Mouse (Mus musculus) CD8-positive naive resting alpha-beta T cell, adult 2 months (primary cell): ENCODE results near the gene Rer1.

Experiments used
- DNase-seq, 2 experiments: peaks; one replicate each; pipeline ENCODE4 v3.0.0; 2022; ENCODE audit warnings: low read depth in 2 of 2, low spot score in 2 of 2

The Rer1 gene

DNA sequence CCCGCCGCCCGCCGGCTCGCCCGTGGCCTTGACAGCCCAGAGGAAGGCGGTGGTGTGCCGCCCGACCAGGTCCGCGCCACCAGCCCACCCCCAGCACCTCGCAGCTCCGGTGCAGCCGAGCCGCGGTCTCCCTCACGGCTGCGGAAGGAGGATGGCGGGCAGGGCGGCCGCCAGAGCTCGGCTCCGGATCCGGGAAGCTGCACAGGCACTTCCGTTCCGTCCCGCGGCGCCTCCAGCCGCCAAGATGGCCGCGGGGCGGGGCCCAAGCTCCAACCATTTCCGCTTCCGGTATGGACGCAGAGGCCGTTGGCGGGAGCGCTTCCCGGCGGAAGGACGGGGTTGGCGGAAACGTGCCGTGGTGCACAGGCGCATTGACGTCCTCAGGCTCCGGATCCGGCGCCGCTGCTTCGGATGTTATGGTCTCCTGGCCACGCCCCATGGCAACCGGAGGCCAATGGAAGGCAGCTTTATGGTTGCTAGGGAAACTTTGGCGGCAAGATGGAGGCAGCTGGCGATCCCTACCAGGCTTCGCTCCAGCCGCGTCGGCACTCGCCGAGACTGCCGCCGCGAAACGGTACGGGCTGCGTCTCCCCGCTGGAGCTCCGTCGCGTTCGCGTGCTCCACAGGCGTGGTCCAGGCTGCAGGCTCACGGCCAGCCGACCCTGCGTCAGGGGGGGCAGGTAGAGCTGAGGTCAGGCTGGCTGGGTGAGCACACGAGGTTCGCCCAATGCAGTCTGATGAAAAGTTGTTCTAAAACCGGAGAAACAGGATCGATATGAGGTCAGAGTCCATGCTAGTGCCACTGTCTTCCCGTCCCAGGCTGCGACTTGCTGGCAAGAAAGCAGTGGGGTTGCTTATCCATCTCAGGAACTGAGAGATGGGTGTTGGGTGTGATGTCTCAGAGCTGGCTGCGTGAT, at the start of gene Rer1, which contains the start of gene Morn1:
Rer1 (minus strand) TSS at position 275 of the 917 bp plus-strand sequence.
Morn1 (plus strand) TSS at position 470 of the 917 bp plus-strand sequence.
- DNase-seq, result peak; percentile 100

DNA sequence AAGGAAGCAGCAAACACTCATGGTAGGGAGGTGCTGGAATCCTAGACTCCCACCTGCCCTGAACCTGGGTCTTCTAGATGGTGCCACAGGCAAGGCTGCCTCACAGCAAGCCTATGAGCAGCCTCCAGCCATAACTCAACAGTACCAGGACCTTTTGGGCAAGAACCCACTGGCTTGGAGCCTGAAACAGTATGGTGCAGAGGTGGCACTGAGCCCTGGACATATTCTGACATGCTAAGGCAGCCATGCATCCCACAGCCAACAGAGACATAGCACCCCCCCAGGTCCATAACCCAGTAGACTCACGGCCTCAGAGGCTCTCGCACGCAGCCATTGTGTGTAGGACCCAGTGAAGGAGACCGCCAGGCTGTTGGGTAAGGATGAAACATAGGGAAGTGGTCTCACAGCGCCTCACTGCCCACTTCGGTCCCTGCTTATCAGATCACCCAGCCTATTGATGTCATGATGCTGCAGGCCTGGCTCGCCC, 48.5 kb upstream of the Rer1 start:
- no peak for DNase-seq

DNA sequence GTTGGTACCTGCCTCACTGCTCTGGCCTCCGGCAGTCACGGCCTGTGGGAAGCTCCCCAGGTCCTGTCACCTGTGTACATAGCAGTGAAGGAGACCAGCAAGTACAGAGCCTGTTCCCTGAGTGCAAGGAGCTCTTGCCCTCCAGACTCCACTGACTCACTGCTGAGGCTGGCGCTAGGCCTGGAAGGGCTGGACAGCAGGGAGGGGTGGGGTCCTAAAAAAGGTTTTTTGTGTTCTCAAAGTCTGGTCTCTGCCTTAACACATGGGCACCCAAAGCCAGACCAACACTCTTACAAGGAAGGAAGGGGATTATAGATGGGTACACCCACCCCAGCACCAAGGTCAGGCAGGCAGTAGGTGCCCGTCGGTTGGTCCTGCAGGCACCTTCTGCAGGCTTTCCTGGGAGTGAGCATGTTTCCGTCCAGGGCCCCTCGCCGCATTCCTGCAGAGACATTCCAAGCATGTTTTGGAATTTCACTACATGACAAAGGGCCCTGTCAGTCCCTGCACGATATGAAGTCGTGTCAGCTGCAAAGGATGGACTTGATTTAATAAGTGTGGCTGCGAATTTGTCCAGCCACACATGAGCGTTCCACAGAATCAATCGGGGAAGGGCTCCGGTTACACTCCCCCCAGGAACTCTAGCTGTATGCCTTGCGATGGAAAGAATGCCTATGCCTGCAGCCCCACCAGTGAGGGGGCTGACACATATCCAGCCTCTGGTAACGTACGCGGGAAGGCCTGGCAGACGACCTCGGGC, 47.7 kb upstream of the Rer1 start:
- DNase-seq, result no peak

DNA sequence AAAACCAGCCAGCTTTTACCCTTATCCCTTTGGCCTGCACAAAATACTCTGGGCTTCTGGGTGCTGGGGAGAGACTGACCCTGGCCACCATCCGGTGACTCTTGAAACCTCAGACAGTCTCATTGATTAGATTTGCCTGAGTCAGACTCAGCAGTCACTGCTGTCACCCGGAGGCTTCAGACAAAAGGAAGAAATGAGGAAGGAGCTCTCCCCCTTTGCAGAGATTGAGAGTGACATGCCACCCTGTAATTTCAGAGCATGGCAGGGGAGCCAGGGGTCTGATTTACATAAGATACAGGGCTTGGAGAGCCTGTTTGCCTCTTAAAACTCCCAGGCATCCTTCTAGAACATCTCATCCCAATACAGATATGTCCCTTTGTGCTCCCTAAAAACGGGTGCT, 47.0 kb upstream of the Rer1 start:
- DNase-seq, result no peak

DNA sequence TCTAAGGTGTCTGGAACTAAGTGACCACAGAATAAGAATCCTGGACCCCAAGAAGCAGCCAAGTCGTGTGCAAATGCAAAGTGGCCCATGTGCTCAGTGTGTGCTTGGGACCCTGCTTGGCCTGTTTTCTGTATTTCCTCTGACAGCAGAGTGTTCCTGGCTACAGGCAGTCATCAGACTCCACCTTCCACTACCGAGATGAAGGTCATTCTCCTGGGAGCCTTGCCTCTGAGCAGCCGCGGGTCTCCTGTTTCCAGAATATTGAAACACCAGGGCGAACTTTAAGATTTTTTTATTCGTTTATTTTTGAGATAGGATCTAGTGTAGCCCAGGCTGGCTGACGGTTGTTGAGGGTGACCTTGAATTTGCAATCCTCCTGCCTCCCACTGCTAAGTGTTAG, 44.4 kb upstream of the Rer1 start:
- no peak for DNase-seq

DNA sequence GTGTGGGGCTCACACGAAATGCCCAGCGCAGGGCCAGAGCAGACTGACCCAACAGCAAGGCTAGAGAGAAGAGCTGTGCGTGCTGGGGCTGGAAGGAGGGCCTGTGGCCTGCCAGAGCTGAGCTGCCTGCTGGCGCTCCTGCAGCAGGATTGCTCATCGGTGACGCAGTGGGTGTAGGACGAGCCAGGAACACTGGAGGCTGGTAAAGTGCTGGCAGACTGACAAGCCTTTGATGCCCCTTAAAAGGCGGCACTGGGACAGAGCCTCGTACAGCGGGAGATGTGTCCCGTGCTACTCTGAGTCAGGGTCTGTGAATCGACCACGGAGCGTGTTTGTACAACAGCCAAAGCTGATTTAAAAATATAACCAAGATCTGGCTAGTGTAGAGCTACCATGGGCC, 43.8 kb upstream of the Rer1 start:
- DNase-seq, result no peak

DNA sequence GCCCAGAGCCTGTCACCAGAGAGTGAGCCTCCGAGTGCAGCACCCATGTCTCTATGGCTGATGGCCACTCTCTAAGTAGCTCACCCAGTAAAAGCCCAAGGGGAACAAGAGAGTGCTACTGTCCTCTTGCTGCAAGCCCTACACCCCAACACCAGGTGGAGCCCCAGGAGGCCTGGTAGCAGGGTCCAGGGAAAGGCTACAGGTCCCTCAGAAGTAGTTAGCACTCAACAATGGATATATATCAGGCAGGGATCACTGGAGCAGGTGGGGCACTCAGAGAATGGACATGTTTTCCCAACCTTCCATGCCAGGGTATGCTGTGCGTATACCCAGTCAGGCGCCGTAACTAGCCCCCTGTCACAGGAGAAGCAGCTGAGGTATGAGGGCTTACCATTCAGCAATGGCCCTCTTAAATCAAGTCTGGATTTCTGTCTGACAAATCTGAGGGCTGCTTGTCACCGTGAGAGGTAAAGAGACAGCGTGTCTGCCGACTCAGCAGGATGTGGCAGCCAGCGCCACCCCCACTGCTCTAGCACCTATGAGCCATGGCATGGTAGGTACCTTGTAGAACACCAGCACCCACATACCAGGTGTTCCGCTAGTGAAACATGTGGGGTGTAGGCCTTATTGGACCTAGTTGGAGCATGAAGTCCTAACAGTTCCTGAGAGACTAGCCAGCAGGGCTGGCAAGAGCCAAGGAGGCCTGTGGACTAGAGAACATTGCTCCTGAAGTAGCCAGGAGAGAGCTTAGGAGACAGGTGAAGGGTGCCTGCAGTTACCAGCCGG, 43.1 kb upstream of the Rer1 start:
- peak; percentile 39 to 46 for DNase-seq

DNA sequence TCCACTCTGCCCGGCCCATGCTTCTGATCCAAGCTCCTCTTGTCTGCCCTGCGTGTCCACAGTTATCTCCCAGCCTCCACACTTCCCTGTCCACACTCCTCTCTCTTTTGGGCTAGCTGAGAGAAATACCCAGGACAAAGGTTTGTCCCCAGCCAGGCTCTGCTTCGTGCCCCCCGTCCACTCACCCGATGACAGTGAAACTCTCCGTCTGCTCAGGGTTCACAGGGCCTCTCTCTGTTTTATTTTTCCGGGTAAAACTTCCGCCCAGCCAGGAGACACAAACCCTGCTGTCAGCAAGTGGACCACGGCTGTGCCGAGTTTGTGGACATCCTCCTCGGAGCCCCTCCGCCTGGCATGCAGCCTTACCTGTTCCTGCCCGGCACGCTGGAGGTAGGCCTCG, 42.2 kb upstream of the Rer1 start:
- DNase-seq, result no peak

DNA sequence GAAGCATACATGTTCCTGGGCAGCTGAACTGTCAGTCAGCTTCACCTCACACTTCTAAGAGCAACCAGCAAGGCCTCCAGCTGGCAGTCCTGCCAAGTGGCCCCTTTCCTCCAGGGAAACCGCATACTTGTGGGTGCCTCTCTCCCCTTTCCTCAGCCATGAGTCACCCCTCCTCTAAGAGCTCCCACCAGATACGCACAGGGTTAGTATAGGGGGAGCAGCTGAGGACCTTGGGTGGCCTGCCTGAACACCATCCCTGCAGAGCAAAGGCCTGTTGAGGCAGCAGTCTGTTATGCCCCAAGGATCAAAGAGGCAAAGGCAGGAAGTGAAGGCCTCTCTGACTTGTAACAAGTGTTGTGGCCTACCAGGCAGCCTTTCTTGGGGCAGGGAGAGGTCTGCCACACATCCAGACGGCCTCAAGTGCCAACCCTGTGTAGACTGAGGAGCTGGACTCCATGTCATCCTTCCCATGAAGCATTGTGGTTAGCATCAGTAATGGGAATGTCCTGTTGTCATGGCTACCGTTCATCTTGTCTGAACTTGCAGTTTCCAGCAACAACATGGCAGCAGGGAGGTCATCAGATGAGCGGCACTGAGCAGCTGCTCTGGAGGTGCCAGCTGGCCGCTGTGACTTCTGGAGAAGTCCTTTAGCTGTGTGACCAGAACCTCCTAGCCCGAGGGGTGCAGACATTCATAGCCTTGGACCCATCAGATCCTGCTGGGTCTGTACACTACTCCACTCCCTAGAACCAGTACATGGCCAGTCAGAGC, 40.6 kb upstream of the Rer1 start:
- peak; percentile 42 to 47 for DNase-seq

DNA sequence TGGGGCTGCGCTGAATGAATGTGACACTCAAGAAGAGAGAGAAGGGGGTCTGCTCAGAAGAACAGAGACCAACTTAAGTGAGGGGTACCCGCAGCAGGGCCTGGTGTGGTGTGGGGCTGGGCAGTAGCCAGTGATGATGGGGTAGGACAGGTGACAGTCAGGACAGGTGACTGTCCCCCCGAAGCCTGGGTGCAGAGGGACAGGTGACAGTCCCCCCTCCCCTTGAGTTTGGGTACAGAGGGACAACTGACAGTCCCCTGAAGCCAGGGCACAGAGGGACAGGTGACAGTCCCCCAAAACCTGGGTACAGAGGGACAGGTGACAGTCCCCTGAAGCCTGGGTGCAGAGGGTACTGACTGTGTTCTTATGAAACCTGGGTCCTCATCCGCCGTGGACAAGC, 40.0 kb upstream of the Rer1 start:
- DNase-seq, result no peak

DNA sequence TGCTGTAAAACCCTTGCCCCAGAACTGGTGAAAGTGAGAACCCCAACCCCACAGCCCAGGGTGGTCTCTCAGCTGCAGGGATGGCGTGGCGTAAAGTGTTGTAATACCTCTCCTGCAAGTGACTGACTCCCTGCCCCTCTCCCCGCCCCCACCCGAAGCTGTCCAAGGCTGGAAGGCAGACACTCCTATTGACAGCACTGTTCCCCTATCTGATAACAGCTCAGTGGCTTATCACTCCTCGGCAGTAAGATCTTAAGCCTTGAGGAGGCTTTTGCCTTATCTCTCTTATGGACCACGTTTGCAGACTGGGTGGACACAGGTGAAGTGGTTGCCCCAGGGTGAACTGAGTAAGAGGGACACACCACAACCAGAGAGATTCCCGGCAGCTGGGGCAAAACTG, 39.1 kb upstream of the Rer1 start:
- no peak for DNase-seq

DNA sequence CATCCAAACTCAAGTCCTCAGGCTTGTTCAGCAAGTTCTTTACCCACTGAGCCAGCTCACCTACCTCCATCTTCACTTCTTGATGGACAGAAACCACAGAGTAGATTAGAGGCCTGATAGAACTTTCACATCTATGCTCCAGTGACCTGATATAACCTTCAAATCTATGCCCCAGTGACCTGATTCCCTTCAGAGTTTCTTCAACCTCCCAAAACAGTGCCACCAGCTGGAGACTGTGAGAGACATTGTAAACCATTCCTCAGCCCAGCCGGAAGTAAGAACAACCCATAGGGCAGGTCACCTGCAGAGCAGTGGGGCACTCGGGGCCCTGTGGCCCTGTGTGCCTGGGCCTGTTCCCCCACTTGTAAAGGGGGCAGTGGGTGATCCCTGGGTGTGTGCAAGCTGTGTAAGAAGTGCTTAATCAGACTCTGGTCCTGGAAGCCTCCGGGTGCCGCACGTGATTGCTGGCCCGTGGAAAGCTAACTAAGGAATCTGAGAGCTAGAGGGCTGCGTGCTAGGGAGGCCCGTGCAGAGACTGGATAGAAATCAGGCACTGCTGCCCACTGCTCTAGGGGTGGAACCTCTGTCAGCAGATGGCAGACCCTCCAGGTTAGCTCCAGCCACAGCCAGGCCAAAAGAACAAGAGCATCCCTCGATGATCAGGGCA, 37.8 kb upstream of the Rer1 start:
- no peak for DNase-seq

DNA sequence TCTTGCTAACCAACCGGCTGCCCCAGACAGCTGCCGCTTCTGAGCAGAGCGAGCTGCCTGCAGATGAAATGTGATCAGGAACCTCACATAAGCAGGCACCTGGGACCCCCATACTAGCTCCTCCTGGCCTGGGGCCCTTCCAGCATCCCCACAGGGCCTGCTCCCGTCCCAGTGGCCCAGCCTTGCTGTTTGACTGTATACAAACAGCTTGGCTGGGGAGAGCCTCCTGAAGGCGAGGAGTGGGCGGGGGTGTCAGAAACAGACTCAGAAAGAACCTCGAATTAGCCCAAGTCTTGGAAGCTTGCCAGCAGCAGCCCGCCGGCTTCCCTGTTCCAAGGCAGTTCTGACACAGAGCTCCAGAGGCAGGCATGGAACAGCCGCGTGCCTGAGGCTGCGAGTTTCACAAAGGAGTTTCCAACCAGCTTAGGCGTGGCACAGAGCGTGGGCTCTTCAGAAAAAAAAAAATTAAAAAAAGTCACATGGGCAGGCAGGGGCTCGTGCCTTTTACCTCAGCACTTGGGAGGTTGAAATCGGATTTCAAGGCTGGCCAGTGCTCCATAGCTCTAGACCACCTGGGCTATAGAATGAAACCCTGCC, 36.4 kb upstream of the Rer1 start:
- no peak for DNase-seq

DNA sequence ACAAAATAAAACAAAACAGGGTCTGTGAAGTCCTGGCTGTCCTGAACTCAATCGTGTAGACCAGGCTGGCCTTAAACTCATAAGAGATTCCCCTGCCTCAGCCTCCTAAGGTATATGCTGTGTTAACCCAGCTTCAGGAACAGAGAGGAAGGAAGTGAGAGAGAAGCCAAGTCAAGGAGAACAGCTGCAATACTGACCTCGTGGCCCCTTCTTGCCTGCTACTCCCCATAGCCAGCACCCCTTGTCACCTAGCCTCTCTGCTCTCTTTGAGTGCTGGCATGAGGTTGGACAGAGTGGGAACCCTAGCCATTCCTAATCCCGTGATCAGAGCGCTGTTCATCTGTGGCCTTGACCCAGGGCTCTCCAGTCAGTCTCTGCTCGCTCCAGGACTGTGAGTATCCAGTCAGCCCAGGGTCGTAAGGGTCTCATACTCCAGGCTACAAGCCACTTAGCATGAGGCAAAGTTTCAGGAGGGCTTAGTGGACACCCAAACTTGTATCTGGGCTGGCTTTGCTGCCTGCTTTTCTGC, 35.8 kb upstream of the Rer1 start:
- no peak for DNase-seq

DNA sequence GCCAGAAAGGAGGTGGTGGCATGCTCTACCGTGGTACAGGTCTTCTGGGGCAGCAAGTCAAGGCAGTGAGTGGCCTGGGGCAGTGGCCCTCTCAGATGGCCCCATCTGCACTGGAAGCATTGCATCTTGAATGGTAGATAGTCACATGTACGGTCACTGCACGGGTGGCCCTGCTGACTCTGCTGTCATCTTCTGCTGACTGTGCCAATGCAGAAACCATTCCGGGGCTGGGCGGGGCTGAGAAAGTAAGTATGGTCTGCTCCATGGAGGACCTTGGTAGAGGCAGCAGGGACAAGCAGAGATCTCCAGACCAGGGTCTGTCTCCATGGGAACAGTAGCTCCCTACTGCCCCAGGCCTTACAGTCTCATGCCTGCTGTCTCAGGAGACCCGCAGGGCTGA, 35.0 kb upstream of the Rer1 start:
- no peak for DNase-seq

DNA sequence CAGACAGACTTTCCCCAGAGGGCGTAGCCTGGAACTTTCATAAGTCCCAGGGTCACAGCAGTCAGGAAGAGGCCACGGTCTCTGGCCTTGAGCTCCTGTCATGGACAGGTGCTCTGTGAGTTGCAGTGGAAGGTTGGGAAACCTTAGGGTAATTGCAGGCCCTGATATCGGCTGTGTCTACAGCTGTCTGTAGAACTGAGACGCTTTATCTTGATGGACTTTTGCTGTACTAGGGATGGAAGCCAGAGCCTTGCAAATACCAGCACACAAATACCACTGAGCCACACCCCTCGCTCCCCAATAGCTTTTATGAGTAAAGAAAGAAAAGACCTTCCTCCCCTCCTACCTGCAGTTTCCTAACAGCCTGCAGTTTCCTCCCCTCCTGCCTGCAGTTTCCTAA, 34.4 kb upstream of the Rer1 start:
- DNase-seq, result no peak

DNA sequence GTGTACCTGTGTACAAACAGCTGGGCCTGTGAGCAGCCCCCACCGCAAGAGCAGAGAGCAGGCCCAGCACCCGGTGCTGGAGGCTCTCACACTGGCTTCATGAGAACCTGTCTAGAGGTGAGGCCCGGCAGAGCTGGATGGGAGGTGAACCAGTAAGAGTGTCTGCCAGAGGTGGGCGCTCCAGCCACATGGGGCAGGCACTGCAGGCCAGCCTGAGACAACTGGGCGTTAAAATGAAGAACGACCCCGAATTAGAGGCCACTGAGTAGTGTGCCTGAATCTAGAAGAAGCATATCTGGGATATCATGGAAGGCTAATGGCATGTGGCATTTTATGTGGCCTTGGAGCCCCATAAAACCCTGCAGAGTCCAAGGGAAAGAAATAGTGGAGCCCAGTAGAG, 33.9 kb upstream of the Rer1 start:
- DNase-seq, result no peak

DNA sequence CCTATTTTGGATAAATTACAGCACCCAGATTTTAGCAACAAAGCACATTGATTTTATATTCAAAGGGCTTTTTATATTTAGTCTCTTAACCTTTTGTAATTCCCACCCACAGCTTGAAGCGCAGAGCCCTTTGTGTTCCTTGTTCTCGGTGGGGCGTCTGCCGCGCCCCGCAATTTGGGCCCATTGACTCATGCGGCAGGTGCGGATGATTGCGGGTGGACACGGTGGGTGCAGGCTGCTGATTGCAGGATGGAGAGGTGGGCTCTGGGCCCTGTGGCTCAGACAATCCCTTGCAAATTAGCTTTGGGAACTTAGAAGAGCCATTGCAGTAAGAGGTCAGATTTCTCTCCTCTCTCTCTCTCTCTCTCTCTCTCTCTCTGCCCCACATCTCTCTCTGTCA, 32.1 kb upstream of the Rer1 start:
- no peak for DNase-seq

DNA sequence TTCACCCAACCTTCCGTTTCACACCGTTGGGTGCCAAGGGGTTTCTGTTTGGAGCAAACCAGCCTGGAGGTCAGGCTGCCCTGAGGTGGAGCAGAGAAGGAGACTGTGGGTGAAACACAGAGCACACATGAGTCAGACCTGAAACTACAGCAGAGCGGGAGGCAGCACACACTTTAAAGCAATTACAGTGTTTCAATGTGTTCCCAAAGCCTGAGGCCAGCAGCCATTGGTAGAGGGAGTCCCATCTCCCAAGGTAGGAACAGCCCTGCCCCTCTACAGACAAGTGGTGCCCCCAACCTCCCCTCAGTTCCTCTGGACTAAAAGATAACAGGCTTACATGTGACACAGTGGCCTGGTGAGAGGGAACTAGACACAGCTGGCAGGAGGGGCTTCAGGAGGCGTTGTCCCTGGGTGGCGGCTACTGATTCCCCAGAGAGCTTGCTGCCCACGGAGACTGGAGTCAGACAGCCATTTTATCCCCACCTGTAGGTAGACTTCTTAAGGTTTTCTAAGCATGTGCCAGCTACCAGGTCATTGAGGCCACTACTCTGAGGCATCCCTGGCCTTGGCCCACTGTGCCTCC, 31.3 kb upstream of the Rer1 start:
- no peak for DNase-seq
